Mouse (Mus musculus) neural tube, embryonic 10.5 days (tissue): Measurements from ENCODE around the gene Mfap3.
A peak's percentile ranks its signal among the peaks of the same experiment; 100 is the strongest.

Experiments used
- DNase-seq: peaks from one replicate; pipeline ENCODE4 v3.0.0-alpha.2; 2017; ENCODE audit warnings: low spot score; ENCODE audit errors: extremely low spot score

Mfap3 gene

DNA sequence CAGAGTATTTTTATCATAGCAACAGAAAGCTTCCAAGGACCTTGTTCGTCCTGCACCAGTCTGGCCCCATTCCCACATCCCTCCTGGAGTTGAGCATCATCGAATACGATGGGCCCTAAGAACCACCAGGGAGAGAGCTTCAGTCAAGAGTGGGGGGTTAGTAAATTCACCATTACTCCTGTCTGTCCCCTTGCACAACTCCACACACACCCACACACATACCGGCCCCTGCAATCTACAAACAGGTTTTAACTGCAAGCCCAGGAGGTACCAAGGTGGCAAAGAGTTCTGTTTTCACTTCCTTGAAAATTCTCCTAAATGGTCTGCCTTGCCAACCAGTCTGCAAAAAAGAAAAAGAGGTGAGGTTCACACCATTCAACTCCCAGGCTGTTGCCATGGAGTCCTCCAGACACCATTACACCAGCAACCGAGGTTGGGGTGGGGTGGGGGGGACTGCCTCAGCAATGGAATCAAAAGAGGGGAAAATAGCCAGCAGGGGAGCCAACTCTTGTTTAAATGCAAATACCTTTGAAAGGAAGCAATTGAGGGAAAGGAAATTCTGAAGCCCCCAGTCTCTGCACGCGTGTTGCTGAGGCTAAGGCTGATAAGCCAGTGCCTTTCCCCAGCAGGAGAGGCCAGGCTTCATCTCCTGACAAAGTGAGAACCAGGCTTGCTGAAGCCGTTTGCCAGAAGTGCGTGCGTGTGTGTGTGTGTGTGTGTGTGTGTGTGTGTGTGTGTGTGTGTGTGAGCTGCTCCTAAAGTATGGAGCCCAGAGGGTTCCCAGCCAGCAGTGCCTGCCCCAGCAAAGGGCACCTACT, 64.6 kb downstream of the Mfap3 start:
- peak; percentile 31 for DNase-seq
